Mouse (Mus musculus) ES-E14 (cell line): Measurements from ENCODE around the gene Chd3. TPM values are rescaled to one million over a fixed set of nuclear protein-coding genes. Genes with fewer than 3 reads are reported as not detected.

Source experiments
- DNase-seq: peaks from one replicate; pipeline ENCODE4 v3.0.0-alpha.2; 2013; ENCODE audit warnings: low read depth, low spot score
- H3K27ac ChIP-seq: 2 replicates; pipeline ENCODE4 v1.5.1; 2012; ENCODE audit warnings: low read depth, mild to moderate bottlenecking, low read length, moderate library complexity, mixed read lengths; ENCODE audit not compliant: poor library complexity, insufficient read depth, severe bottlenecking
- H3K36me3 ChIP-seq: 2 replicates; pipeline ENCODE4 v1.6.1; 2012; ENCODE audit warnings: mild to moderate bottlenecking, low read length, moderate library complexity, mixed read lengths; ENCODE audit not compliant: control insufficient read depth, poor library complexity, insufficient read depth, severe bottlenecking
- H3K4me1 ChIP-seq, 2 experiments: fragments of 150-350 bp in 1 of 2; sonication (generic) in 1 of 2; 2 replicates each; pipeline ENCODE4 v1.6.1; 2012; ENCODE audit warnings: low read length in 2 of 2, mild to moderate bottlenecking in 1 of 2, mixed read lengths in 1 of 2; ENCODE audit not compliant: control insufficient read depth in 2 of 2, insufficient read depth in 2 of 2, poor library complexity in 1 of 2
- H3K4me3 ChIP-seq, 2 experiments: fragments of 150-350 bp in 1 of 2; sonication (generic) in 1 of 2; 2 replicates each; pipeline ENCODE4 v1.5.1; 2012; ENCODE audit warnings: low read length in 2 of 2, low read depth in 1 of 2, mild to moderate bottlenecking in 1 of 2, mixed read lengths in 1 of 2; ENCODE audit not compliant: insufficient read depth in 1 of 2, poor library complexity in 1 of 2, severe bottlenecking in 1 of 2
- H3K9ac ChIP-seq: 2 replicates; pipeline ENCODE4 v1.6.1; 2012; ENCODE audit warnings: low read depth, mild to moderate bottlenecking, low read length, mixed read lengths; ENCODE audit not compliant: poor library complexity, insufficient read depth, severe bottlenecking
- H3K9me3 ChIP-seq: fragments of 150-350 bp; sonication (generic); 2 replicates; pipeline ENCODE4 v1.6.1; 2012; ENCODE audit warnings: low read depth, mild to moderate bottlenecking, low read length; ENCODE audit not compliant: control insufficient read depth, insufficient read depth
- CHD2 ChIP-seq: IDR thresholded peaks from 2 replicates; pipeline ENCODE4 v1.6.1; 2014; ENCODE audit warnings: mild to moderate bottlenecking, low read depth, low read length, inconsistent platforms
- HCFC1 ChIP-seq: IDR thresholded peaks from 2 replicates; pipeline ENCODE4 v1.6.1; 2012; ENCODE audit warnings: low read length, inconsistent platforms, borderline replicate concordance; ENCODE audit not compliant: insufficient read depth
- MAFK ChIP-seq: IDR thresholded peaks from 2 replicates; pipeline ENCODE4 v1.6.1; 2014; ENCODE audit warnings: mild to moderate bottlenecking, low read depth, low read length, inconsistent platforms; ENCODE audit not compliant: insufficient read depth
- ZC3H11A ChIP-seq: IDR thresholded peaks from 2 replicates; pipeline ENCODE4 v1.6.1; 2012; ENCODE audit warnings: low read depth, mild to moderate bottlenecking, inconsistent platforms, low read length, borderline replicate concordance
- ZNF384 ChIP-seq: IDR thresholded peaks from 2 replicates; pipeline ENCODE4 v1.6.1; 2012; ENCODE audit warnings: low read depth, low read length, inconsistent platforms
- in situ Hi-C, 2 experiments: fragments of 600-800 bp; cut with MboI; formaldehyde crosslinking; loops; one replicate each; pipeline ENCODE4 v1.15.1; 2025; ENCODE audit warnings: low sequenced_read_pairs in 2 of 2, inconsistent platforms in 1 of 2; ENCODE audit not compliant: unreplicated experiment in 2 of 2
- total RNA-seq: library from RNA; depleted of rRNA; stranded (reverse); fragments of 300-350 nt; gene quantifications from 2 replicates; pipeline ENCODE4 v1.2.3, GENCODE M21; 2012

Chd3 gene
- total RNA-seq, 1 experiment: 27.0 TPM

GRCm38 (mm10) chr11:69373223-69373965, 4.2 kb upstream of the Chd3 start:
- DNase-seq: no peak
- Histone ChIP-seq H3K4me3 (peak overlapping the region in 1 of 2 experiments; percentile 30; a peak in 1 of 4 replicates), H3K4me1 (peaks cover 0 to 9% of the 10 kb centered on the region in 2 experiments; a peak in 2 of 4 replicates), H3K27ac (no peak overlapping the region), H3K9me3 (no peaks in the 10 kb centered on the region), H3K36me3 (no peaks in the 10 kb centered on the region), H3K9ac (no peak overlapping the region)
- TF ChIP-seq MAFK (no peak), ZNF384 (no peak), HCFC1 (no peak), ZC3H11A (no peak), CHD2 (no peak)
- in situ Hi-C loops: no loop called here

GRCm38 (mm10) chr11:69372780-69373170, 3.6 kb upstream of the Chd3 start:
- Histone ChIP-seq H3K4me3 (no peak overlapping the region), H3K4me1 (peaks cover 0 to 14% of the 10 kb centered on the region in 2 experiments; a peak in 2 of 4 replicates), H3K27ac (no peak overlapping the region), H3K9me3 (no peaks in the 10 kb centered on the region), H3K36me3 (no peaks in the 10 kb centered on the region), H3K9ac (no peak overlapping the region)
- DNase-seq: no peak
- in situ Hi-C loops: no loop called here
- TF ChIP-seq CHD2 (no peak), MAFK (no peak), ZNF384 (no peak), HCFC1 (no peak), ZC3H11A (peak; percentile 47; the same call in 1 of the 2 replicates)

- Histone ChIP-seq H3K9ac (no peak overlapping the region), H3K4me3 (no peak overlapping the region), H3K27ac (no peak overlapping the region), H3K4me1 (peaks cover 0 to 17% of the 10 kb centered on the region in 2 experiments; a peak in 2 of 4 replicates), H3K36me3 (no peaks in the 10 kb centered on the region), H3K9me3 (no peaks in the 10 kb centered on the region)
- no peak for DNase-seq
- no peak for TF ChIP-seq ZC3H11A
- in situ Hi-C loops: no loop called here
Measured at GRCm38 (mm10) chr11:69372056-69372779, 3.0 kb upstream of the Chd3 start.

- Histone ChIP-seq H3K4me1 (peaks cover 0 to 17% of the 10 kb centered on the region in 2 experiments; a peak in 2 of 4 replicates), H3K4me3 (no peak overlapping the region), H3K36me3 (no peaks in the 10 kb centered on the region)
Measured at GRCm38 (mm10) chr11:69371601-69372000, 2.4 kb upstream of the Chd3 start.

More at GRCm38 (mm10) chr11:69371601-69372000, 2.4 kb upstream of the Chd3 start:
- in situ Hi-C loops: no loop called here
- no peak overlapping the region for H3K27ac ChIP-seq
- no peaks in the 10 kb centered on the region for H3K9me3 ChIP-seq
- TF ChIP-seq ZC3H11A: no peak
- TF ChIP-seq CHD2: no peak
- no peak for TF ChIP-seq ZNF384
- no peak for TF ChIP-seq HCFC1
- TF ChIP-seq MAFK: no peak
- H3K9ac ChIP-seq: no peak overlapping the region
- DNase-seq: no peak
